Mouse (Mus musculus) stomach, embryonic 14.5 days (tissue): ENCODE data around the gene Vdr. TPM values are rescaled to one million over a fixed set of nuclear protein-coding genes. Genes with fewer than 3 reads are reported as not detected.

Experiments
- ATAC-seq: fragments of 200-750 bp; cut with Nextera tagmentation; 2 replicates; pipeline ENCODE4 v1.8.0; 2017; ENCODE audit warnings: low read depth, moderate TSS enrichment; ENCODE audit not compliant: insufficient number of reproducible peaks, insufficient read depth, low FRiP score
- H3K27ac ChIP-seq: fragments of 300-500 bp; sonication (generic); 2 replicates; pipeline ENCODE4 v1.5.1; 2014; ENCODE audit warnings: mild to moderate bottlenecking, low read length, moderate library complexity, mixed read lengths
- H3K27me3 ChIP-seq: fragments of 300-500 bp; sonication (generic); 2 replicates; pipeline ENCODE4 v1.6.1; 2014; ENCODE audit warnings: low read length, control low read depth, mixed read lengths; ENCODE audit not compliant: control insufficient read depth, insufficient read depth
- H3K36me3 ChIP-seq: fragments of 300-500 bp; sonication (generic); 2 replicates; pipeline ENCODE4 v1.6.1; 2014; ENCODE audit warnings: mild to moderate bottlenecking, control low read depth, low read length, moderate library complexity, mixed read lengths; ENCODE audit not compliant: control insufficient read depth, insufficient read depth
- H3K4me1 ChIP-seq: fragments of 300-500 bp; sonication (generic); 2 replicates; pipeline ENCODE4 v1.6.1; 2014; ENCODE audit warnings: low read length, control low read depth, mixed read lengths; ENCODE audit not compliant: control insufficient read depth, insufficient read depth
- H3K4me2 ChIP-seq: fragments of 300-500 bp; sonication (generic); replicated peaks from 2 replicates; pipeline ENCODE4 v1.6.1; 2014; ENCODE audit warnings: low read depth, low read length, control low read depth
- H3K4me3 ChIP-seq: fragments of 300-500 bp; sonication (generic); 2 replicates; pipeline ENCODE4 v1.5.1; 2014; ENCODE audit warnings: low read depth, low read length, control low read depth
- H3K9ac ChIP-seq: fragments of 300-500 bp; sonication (generic); replicated peaks from 2 replicates; pipeline ENCODE4 v1.6.1; 2014; ENCODE audit warnings: low read depth, mild to moderate bottlenecking, control low read depth, low read length, moderate library complexity, mixed read lengths
- H3K9me3 ChIP-seq: fragments of 300-500 bp; sonication (generic); 2 replicates; pipeline ENCODE4 v1.6.1; 2016; ENCODE audit warnings: low read depth, low read length, control low read depth; ENCODE audit not compliant: control insufficient read depth
- WGBS: fragments of 180-500 bp; shearing (Covaris S2); extraction: QIAGEN DNeasy Blood & Tissue Kit; methylation state at CpG from one replicate; pipeline ENCODE4 v1.1.7; 2014; 5-methylcytosine and 5-hydroxymethylcytosine counted together
- polyA plus RNA-seq: library from polyadenylated mRNA; unstranded; fragments of >200 nt; fragmentation: Nextera tagmentation; extraction: Ambion mirVana; gene quantifications from 2 replicates; pipeline ENCODE4 v1.2.1, GENCODE M21; 2014

The Vdr gene
- polyA plus RNA-seq, 1 experiment from 2014 or later: 1.1 TPM

DNA sequence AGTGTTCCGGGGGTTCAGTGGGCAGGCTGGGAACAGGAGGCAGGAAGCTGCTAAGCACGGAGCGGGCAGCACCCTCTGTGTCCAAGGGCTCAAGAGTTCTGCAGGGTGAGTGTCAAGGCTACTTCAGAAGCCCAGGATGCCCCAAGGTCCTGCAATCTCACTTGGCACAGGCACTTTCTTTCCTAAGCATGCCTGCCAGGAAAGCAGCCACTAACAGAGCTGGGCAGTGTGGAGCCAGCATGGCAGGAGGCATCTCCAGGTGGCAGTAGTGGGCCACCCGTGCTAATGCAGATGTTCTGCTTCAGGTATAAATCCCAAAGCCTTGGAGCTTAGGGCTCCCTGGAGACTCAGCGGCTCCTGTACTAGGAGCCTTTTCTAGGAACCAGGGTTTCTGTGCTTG lies 100.5 kb downstream of the Vdr start:
- H3K4me3 ChIP-seq: no peak overlapping the region
- no peak overlapping the region for H3K9ac ChIP-seq
- H3K36me3 ChIP-seq: peaks cover 40% of the 10 kb centered on the region
- H3K27me3 ChIP-seq: no peaks in the 10 kb centered on the region
- peaks cover 22% of the 10 kb centered on the region for H3K4me1 ChIP-seq
- H3K4me2 ChIP-seq: no peak overlapping the region
- ATAC-seq: no peak
- no peak overlapping the region for H3K27ac ChIP-seq
- no peaks in the 10 kb centered on the region for H3K9me3 ChIP-seq
- 81% methylated on average over 5 of the region's 5 CpGs for WGBS

DNA sequence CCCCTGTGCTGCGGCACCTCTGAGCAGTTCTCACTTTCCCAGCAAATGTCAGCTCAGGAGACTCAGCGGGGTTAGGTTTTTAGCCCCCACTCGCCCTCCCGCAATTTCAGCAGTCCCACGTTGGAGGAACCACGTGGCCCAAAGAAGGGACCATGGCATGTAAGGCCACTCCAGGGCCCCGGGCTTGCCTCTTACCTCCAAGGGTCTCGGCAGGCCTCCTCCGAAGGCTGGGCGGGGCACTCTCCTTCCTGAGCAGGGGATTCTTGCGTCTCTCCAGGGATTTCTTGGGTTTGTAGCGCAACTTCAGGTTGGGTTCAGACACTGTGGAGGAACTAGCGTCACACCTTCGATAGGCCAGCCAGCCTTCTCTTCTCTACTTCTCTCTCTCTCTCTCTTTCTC lies 101.2 kb downstream of the Vdr start:
- H3K9me3 ChIP-seq: no peaks in the 10 kb centered on the region
- H3K9ac ChIP-seq: no peak overlapping the region
- ATAC-seq: no peak
- H3K4me2 ChIP-seq: no peak overlapping the region
- H3K4me3 ChIP-seq: no peak overlapping the region
- no peak overlapping the region for H3K27ac ChIP-seq
- peaks cover 42% of the 10 kb centered on the region for H3K36me3 ChIP-seq
- no peaks in the 10 kb centered on the region for H3K27me3 ChIP-seq
- peaks cover 17% of the 10 kb centered on the region for H3K4me1 ChIP-seq
- WGBS: 83% methylated on average over 14 of the region's 14 CpGs

DNA sequence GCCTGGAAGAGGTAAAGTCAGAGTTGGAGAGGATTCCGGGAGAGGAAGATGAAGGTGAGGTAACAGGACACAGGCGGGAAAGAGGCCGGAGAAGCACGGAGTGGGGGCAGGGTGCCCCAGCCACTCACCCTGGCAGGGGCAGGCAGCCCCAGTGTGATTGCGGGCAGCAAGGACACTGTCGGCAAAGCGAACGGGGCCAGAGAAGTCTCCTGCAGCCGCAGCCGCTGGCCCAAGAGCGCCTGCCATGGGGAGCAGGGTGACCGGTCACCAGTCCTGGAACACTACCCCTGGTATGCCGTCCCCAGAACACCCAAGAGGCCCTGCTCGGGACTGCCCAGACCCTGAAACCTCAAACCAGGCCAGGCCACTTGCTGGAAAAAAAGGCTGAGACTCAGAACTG lies 101.9 kb downstream of the Vdr start:
- Histone ChIP-seq H3K9ac (no peak overlapping the region), H3K27ac (no peak overlapping the region), H3K4me1 (peaks cover 10% of the 10 kb centered on the region), H3K9me3 (no peaks in the 10 kb centered on the region), H3K36me3 (peaks cover 42% of the 10 kb centered on the region), H3K4me3 (no peak overlapping the region), H3K27me3 (no peaks in the 10 kb centered on the region), H3K4me2 (no peak overlapping the region)
- no peak for ATAC-seq
- WGBS: 86% methylated on average over 14 of the region's 14 CpGs

DNA sequence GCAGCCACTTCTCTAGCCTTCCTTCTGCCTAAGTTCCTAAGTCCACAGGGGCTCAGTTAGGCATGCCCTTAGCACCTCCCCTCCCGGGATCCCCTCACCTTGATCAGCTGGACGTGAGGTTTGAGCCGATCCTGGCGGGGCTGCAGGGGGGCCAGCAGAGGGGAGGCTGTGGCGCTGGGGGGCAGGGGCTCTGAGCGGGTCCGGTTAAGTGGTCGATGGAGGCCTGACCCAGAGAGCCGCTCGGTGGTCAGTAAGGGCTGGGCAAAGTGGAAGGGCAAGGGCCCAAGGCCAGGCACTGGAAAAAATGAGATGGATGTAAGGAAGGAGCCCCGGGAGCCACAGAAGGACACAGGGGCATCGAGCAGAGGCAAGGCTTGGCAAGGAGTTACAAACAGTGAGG lies 102.6 kb downstream of the Vdr start:
- no peak overlapping the region for H3K4me2 ChIP-seq
- no peak overlapping the region for H3K9ac ChIP-seq
- WGBS: 75% methylated on average over 12 of the region's 12 CpGs
- H3K36me3 ChIP-seq: peaks cover 42% of the 10 kb centered on the region
- ATAC-seq: no peak
- no peaks in the 10 kb centered on the region for H3K27me3 ChIP-seq
- H3K27ac ChIP-seq: no peak overlapping the region
- H3K4me3 ChIP-seq: no peak overlapping the region
- H3K9me3 ChIP-seq: no peaks in the 10 kb centered on the region
- H3K4me1 ChIP-seq: peaks cover 4% of the 10 kb centered on the region; the same call in 1 of the 2 replicates

Other genes with a start within 250 kb of the Vdr start
- 32.6 and 34.1 TPM in 2 replicates for gene Rpap3, start 204.8 kb downstream of the Vdr start, polyA plus RNA-seq
- gene Endou, start 179.3 kb downstream of the Vdr start, polyA plus RNA-seq: 0.20 TPM in 1 of 2 replicates, not detected in the other
- gene Rapgef3, start 142.7 kb downstream of the Vdr start, polyA plus RNA-seq: 6.1 and 7.5 TPM in 2 replicates
- gene Slc48a1, start 132.1 kb downstream of the Vdr start, polyA plus RNA-seq: 23.5 and 24.0 TPM in 2 replicates
- gene Hdac7, start 66.1 kb downstream of the Vdr start, polyA plus RNA-seq: 32.4 and 33.0 TPM in 2 replicates
- gene Tmem106c, start 53.6 kb upstream of the Vdr start, polyA plus RNA-seq: 37.2 and 43.0 TPM in 2 replicates
- 2.5 and 3.1 TPM in 2 replicates for gene Col2a1, start 94.1 kb upstream of the Vdr start, polyA plus RNA-seq
- 29.6 and 33.7 TPM in 2 replicates for gene Pfkm, start 182.0 kb upstream of the Vdr start, polyA plus RNA-seq
- gene Senp1, start 183.1 kb upstream of the Vdr start, polyA plus RNA-seq: 35.5 and 35.8 TPM in 2 replicates